Mouse (Mus musculus): ENCODE measurements around the gene Ddx18. TPM values are rescaled to one million over a fixed set of nuclear protein-coding genes. Genes with fewer than 3 reads are reported as not detected.

Gene Ddx18
- 44.9 and 52.5 TPM in 2 replicates for polyA plus RNA-seq (2015; fragmentation: Nextera tagmentation; extraction: Ambion mirVana)

DNA sequence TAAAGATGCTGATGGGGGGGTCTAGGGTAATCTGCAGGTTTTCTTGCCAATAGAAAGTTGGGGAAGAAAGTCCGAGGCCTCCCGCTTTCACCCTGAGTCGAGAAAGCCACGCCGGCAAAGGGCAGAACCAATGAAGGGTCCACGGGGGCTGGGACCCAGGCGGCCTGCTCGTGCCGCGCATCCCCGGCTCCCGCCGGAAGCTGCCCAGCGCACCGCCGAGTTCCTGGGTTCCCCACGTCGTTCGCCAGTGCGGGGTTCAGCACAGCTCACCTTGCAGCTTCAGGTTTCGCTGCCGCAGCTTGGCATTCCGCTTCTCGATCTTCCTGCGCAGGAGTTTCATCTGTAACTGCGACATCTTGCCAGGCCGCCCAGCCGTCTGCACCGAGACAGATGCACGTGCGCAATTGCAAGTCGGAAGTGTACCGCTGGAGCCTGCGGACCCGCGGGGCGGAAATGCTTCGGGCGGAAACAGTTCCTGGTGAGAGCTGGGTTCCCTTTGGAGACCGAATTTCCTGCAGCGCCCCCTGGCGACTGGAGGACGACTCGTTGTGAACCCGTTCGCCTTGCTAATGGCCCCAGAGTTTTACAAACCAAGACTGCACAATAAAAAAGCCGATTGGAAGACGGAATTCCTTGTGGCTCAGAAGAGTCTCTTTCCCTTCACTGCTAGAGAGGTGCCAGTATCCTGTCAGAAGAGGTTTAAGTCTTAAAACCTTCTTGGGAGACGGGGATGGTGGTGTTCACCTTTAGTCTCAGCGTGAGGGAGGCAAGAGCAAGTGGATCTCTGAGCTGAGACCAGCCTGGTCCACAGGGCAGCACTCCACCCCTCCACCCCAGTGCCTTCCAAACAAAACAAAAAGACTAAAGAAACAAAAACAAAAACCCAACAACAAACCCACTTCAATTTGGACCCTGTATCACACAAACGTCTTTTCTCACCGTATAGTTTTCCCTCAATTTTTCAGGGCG, at the start of gene Ddx18:
Gene Ddx18 (minus strand): TSS at position 469 of the 969 bp plus-strand sequence.
- ATAC-seq (ENCODE audit: low read depth) = peak; percentile 97
- Histone ChIP-seq H3K9ac (ENCODE audit: low read length) (peak within 1 kb of the TSS; percentile 76), H3K9me3 (ENCODE audit: control insufficient read depth, low read length) (no peaks in the 10 kb centered on the region), H3K4me3 (ENCODE audit: low read length) (peak within 1 kb of the TSS; percentile 82), H3K4me2 (ENCODE audit: low read depth, low read length) (peak within 1 kb of the TSS; percentile 63), H3K36me3 (ENCODE audit: control insufficient read depth, insufficient read depth, low read length) (peaks cover 18% of the 10 kb centered on the region), H3K27me3 (ENCODE audit: control insufficient read depth, insufficient read depth, low read depth, low read length) (no peaks in the 10 kb centered on the region), H3K4me1 (replicated peaks; ENCODE audit: control insufficient read depth, insufficient read depth, low read length) (peaks cover 4% of the 10 kb centered on the region; the same call in 1 of the 2 replicates), H3K27ac (ENCODE audit: low read length) (peak within 1 kb of the TSS; percentile 21; the same call in 1 of the 2 replicates)
- WGBS = 7% methylated on average over 53 of the region's 53 CpGs

- Histone ChIP-seq H3K27ac (ENCODE audit: low read length) (no peak overlapping the region), H3K27me3 (ENCODE audit: control insufficient read depth, insufficient read depth, low read depth, low read length) (no peaks in the 10 kb centered on the region), H3K4me3 (ENCODE audit: low read length) (no peak overlapping the region), H3K9ac (ENCODE audit: low read length) (no peak overlapping the region), H3K4me2 (ENCODE audit: low read depth, low read length) (no peak overlapping the region), H3K4me1 (replicated peaks; ENCODE audit: control insufficient read depth, insufficient read depth, low read length) (no peaks in the 10 kb centered on the region), H3K36me3 (ENCODE audit: control insufficient read depth, insufficient read depth, low read length) (no peaks in the 10 kb centered on the region), H3K9me3 (ENCODE audit: control insufficient read depth, low read length) (no peaks in the 10 kb centered on the region)
- ATAC-seq (ENCODE audit: low read depth) = no peak
- WGBS = 34% methylated on average over 7 of the region's 7 CpGs
Measured at GRCm38 (mm10) chr1:121608000-121608399, 40.2 kb upstream of the Ddx18 start.

GRCm38 (mm10) chr1:121605118-121605517, 37.3 kb upstream of the Ddx18 start:
- Histone ChIP-seq H3K4me3 (ENCODE audit: low read length) (no peak overlapping the region), H3K4me2 (ENCODE audit: low read depth, low read length) (no peak overlapping the region), H3K4me1 (replicated peaks; ENCODE audit: control insufficient read depth, insufficient read depth, low read length) (no peaks in the 10 kb centered on the region), H3K36me3 (ENCODE audit: control insufficient read depth, insufficient read depth, low read length) (no peaks in the 10 kb centered on the region), H3K27ac (ENCODE audit: low read length) (no peak overlapping the region), H3K9ac (ENCODE audit: low read length) (no peak overlapping the region), H3K27me3 (ENCODE audit: control insufficient read depth, insufficient read depth, low read depth, low read length) (no peaks in the 10 kb centered on the region), H3K9me3 (ENCODE audit: control insufficient read depth, low read length) (no peaks in the 10 kb centered on the region)
- WGBS = 37% methylated on average over 6 of the region's 6 CpGs
- no peak for ATAC-seq (ENCODE audit: low read depth)

- H3K4me3 ChIP-seq (ENCODE audit: low read length) = no peak overlapping the region
- WGBS = 83% methylated on average over 6 of the region's 6 CpGs
- H3K9ac ChIP-seq (ENCODE audit: low read length) = no peak overlapping the region
Measured at GRCm38 (mm10) chr1:121601893-121602292, 34.1 kb upstream of the Ddx18 start.

DNA sequence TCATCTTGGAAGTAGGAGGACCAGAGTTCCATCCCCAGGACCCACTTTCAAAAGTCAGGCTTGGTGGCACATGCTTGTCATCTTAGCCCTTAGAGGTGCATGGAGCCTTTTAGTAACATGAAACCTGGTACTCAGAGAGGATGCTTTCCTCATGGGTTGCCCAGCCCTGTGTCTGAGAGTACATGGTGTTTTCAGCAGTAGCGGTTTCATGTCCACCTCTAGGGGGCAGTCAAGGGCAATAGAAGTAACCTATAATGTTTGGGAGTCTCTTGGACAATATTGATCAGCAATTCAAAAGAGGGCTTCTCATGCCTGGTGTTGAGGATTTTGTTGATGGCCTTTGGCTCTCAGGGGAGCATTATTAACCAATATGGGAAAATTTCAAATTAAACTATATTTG, 33.3 kb upstream of the Ddx18 start:
- no peaks in the 10 kb centered on the region for H3K36me3 ChIP-seq (ENCODE audit: control insufficient read depth, insufficient read depth, low read length)
- no peak overlapping the region for H3K4me3 ChIP-seq (ENCODE audit: low read length)
- H3K4me2 ChIP-seq (ENCODE audit: low read depth, low read length) = no peak overlapping the region
- H3K27ac ChIP-seq (ENCODE audit: low read length) = no peak overlapping the region
- H3K9me3 ChIP-seq (ENCODE audit: control insufficient read depth, low read length) = no peaks in the 10 kb centered on the region
- 28% methylated on average over 1 of the region's 1 CpGs for WGBS
- H3K4me1 ChIP-seq (replicated peaks; ENCODE audit: control insufficient read depth, insufficient read depth, low read length) = no peaks in the 10 kb centered on the region
- H3K27me3 ChIP-seq (ENCODE audit: control insufficient read depth, insufficient read depth, low read depth, low read length) = no peaks in the 10 kb centered on the region
- H3K9ac ChIP-seq (ENCODE audit: low read length) = no peak overlapping the region
- ATAC-seq (ENCODE audit: low read depth) = no peak

More at GRCm38 (mm10) chr1:121601893-121602292, 34.1 kb upstream of the Ddx18 start:
- no peak overlapping the region for H3K4me2 ChIP-seq (ENCODE audit: low read depth, low read length)
- no peaks in the 10 kb centered on the region for H3K27me3 ChIP-seq (ENCODE audit: control insufficient read depth, insufficient read depth, low read depth, low read length)
- ATAC-seq (ENCODE audit: low read depth) = no peak
- no peaks in the 10 kb centered on the region for H3K4me1 ChIP-seq (replicated peaks; ENCODE audit: control insufficient read depth, insufficient read depth, low read length)
- H3K36me3 ChIP-seq (ENCODE audit: control insufficient read depth, insufficient read depth, low read length) = no peaks in the 10 kb centered on the region
- H3K9me3 ChIP-seq (ENCODE audit: control insufficient read depth, low read length) = no peaks in the 10 kb centered on the region
- H3K27ac ChIP-seq (ENCODE audit: low read length) = no peak overlapping the region

DNA sequence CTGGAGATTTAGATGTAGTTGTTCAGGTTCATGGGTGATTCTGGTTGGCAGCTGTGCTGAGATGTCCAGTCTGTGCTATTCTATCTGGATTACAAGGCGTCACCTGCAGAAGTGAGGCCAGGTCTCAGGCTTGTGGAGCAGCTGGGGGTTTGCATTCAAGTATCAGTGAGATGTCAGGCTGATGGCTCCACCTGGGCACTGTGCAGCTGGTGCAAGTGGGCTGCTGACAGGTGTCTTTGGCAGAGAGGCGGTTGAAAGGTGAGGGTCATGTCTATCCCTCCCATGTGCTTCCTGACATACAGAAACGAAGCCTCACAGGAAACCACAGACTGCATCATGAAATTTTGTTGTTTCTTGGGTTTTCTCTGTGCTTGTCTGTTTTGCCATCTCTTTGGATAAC, 30.6 kb upstream of the Ddx18 start:
- Histone ChIP-seq H3K9ac (ENCODE audit: low read length) (no peak overlapping the region), H3K9me3 (ENCODE audit: control insufficient read depth, low read length) (no peaks in the 10 kb centered on the region), H3K36me3 (ENCODE audit: control insufficient read depth, insufficient read depth, low read length) (no peaks in the 10 kb centered on the region), H3K4me1 (replicated peaks; ENCODE audit: control insufficient read depth, insufficient read depth, low read length) (no peaks in the 10 kb centered on the region), H3K4me2 (ENCODE audit: low read depth, low read length) (no peak overlapping the region), H3K27ac (ENCODE audit: low read length) (no peak overlapping the region), H3K27me3 (ENCODE audit: control insufficient read depth, insufficient read depth, low read depth, low read length) (no peaks in the 10 kb centered on the region), H3K4me3 (ENCODE audit: low read length) (no peak overlapping the region)
- ATAC-seq (ENCODE audit: low read depth) = no peak
- WGBS = 51% methylated on average over 3 of the region's 3 CpGs

GRCm38 (mm10) chr1:121596951-121597625, 29.3 kb upstream of the Ddx18 start:
- no peak overlapping the region for H3K9ac ChIP-seq (ENCODE audit: low read length)
- H3K4me2 ChIP-seq (ENCODE audit: low read depth, low read length) = no peak overlapping the region
- no peak overlapping the region for H3K27ac ChIP-seq (ENCODE audit: low read length)
- no peaks in the 10 kb centered on the region for H3K9me3 ChIP-seq (ENCODE audit: control insufficient read depth, low read length)
- no peak for ATAC-seq (ENCODE audit: low read depth)
- H3K4me1 ChIP-seq (replicated peaks; ENCODE audit: control insufficient read depth, insufficient read depth, low read length) = no peaks in the 10 kb centered on the region
- WGBS = 32% methylated on average over 4 of the region's 4 CpGs
- H3K36me3 ChIP-seq (ENCODE audit: control insufficient read depth, insufficient read depth, low read length) = no peaks in the 10 kb centered on the region
- H3K27me3 ChIP-seq (ENCODE audit: control insufficient read depth, insufficient read depth, low read depth, low read length) = no peaks in the 10 kb centered on the region
- no peak overlapping the region for H3K4me3 ChIP-seq (ENCODE audit: low read length)

DNA sequence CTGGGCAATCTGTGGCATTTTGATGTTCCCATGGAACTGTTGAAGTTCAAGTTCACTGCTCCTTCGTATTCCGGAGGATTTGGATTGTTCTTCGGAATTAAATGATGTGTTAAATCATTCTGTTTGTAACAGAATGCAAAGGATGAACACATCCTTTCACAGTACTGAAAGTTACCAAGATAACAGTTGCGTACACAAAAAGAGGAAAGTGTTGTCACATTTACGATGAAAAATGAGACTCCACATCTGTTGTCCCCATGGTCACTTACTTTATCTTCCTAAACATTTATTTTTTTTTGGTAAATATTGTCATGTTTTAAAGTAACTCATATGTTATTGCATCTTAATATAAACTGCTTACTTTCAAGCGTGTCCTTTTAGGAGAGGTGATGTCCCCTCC, 17.0 kb upstream of the Ddx18 start:
- no peaks in the 10 kb centered on the region for H3K27me3 ChIP-seq (ENCODE audit: control insufficient read depth, insufficient read depth, low read depth, low read length)
- H3K36me3 ChIP-seq (ENCODE audit: control insufficient read depth, insufficient read depth, low read length) = no peaks in the 10 kb centered on the region
- no peak overlapping the region for H3K4me3 ChIP-seq (ENCODE audit: low read length)
- H3K4me2 ChIP-seq (ENCODE audit: low read depth, low read length) = no peak overlapping the region
- ATAC-seq (ENCODE audit: low read depth) = peak; percentile 38; the same call in 1 of the 2 replicates
- no peak overlapping the region for H3K27ac ChIP-seq (ENCODE audit: low read length)
- H3K9ac ChIP-seq (ENCODE audit: low read length) = no peak overlapping the region
- H3K9me3 ChIP-seq (ENCODE audit: control insufficient read depth, low read length) = no peaks in the 10 kb centered on the region
- H3K4me1 ChIP-seq (replicated peaks; ENCODE audit: control insufficient read depth, insufficient read depth, low read length) = no peaks in the 10 kb centered on the region
- 35% methylated on average over 6 of the region's 6 CpGs for WGBS

GRCm38 (mm10) chr1:121581133-121581855, 13.5 kb upstream of the Ddx18 start:
- Histone ChIP-seq H3K4me1 (replicated peaks; ENCODE audit: control insufficient read depth, insufficient read depth, low read length) (no peaks in the 10 kb centered on the region), H3K9me3 (ENCODE audit: control insufficient read depth, low read length) (no peaks in the 10 kb centered on the region), H3K36me3 (ENCODE audit: control insufficient read depth, insufficient read depth, low read length) (no peaks in the 10 kb centered on the region), H3K27me3 (ENCODE audit: control insufficient read depth, insufficient read depth, low read depth, low read length) (no peaks in the 10 kb centered on the region), H3K9ac (ENCODE audit: low read length) (no peak overlapping the region), H3K27ac (ENCODE audit: low read length) (no peak overlapping the region), H3K4me3 (ENCODE audit: low read length) (no peak overlapping the region), H3K4me2 (ENCODE audit: low read depth, low read length) (no peak overlapping the region)
- 80% methylated on average over 5 of the region's 5 CpGs for WGBS
- ATAC-seq (ENCODE audit: low read depth) = no peak

All from lung, embryonic 16.5 days (tissue).